In genomic region chr1:30741955-30742354, GRCm38 (mm10) we compare ENCODE assay signal across 35 mouse cellular contexts.
"Had no signal": no experiment of that assay in that cellular context is flagged by ENCODE, and none has a peak within 500 bp of the region (broad histone marks: within the 10 kb centered on the region; RNA-seq: fewer than 3 reads in every experiment).

No protein-coding gene starts in this region.

- H3K27ac ChIP-seq: heart, embryonic 10.5 days; heart, embryonic 13.5 days; heart, embryonic 15.5 days; hindbrain, embryonic 10.5 days; hindbrain, embryonic 12.5 days; hindbrain, embryonic 13.5 days; hindbrain, embryonic 14.5 days; hindbrain, embryonic 15.5 days; hindbrain, postnatal 0 days; intestine, embryonic 15.5 days; kidney, embryonic 15.5 days; kidney, postnatal 0 days had no signal

- ATAC-seq: hindbrain, embryonic 16.5 days; hindbrain, postnatal 0 days; inflammation-experienced regulatory T-cells, adult 6 months; intestine, embryonic 15.5 days; intestine, embryonic 16.5 days; intestine, postnatal 0 days had no signal

- H3K4me2 ChIP-seq: heart, embryonic 11.5 days; heart, embryonic 12.5 days; heart, embryonic 13.5 days; heart, embryonic 15.5 days; hindbrain, embryonic 12.5 days; hindbrain, embryonic 13.5 days; hindbrain, embryonic 14.5 days; hindbrain, embryonic 15.5 days; intestine, embryonic 15.5 days; kidney, embryonic 15.5 days had no signal

- H3K9ac ChIP-seq: heart, embryonic 12.5 days; heart, embryonic 13.5 days; heart, embryonic 15.5 days; hindbrain, embryonic 12.5 days; hindbrain, embryonic 13.5 days; hindbrain, embryonic 14.5 days; hindbrain, embryonic 15.5 days; intestine, embryonic 15.5 days; kidney, embryonic 15.5 days had no signal

- H3K4me1 ChIP-seq: heart, embryonic 10.5 days; heart, embryonic 12.5 days; heart, embryonic 13.5 days; heart, embryonic 15.5 days; hindbrain, embryonic 10.5 days; hindbrain, embryonic 12.5 days; hindbrain, embryonic 13.5 days; hindbrain, embryonic 15.5 days; intestine, embryonic 15.5 days; kidney, embryonic 15.5 days had no signal

- DNase-seq: heart, postnatal 10 days; heart, postnatal 14 days; heart, postnatal 36 days; heart, postnatal 4 days; kidney, adult 11 months; kidney, adult 18-20 months; kidney, adult 2 months; kidney, adult 8-10 months; kidney, adult 9 months; kidney, postnatal 10 days; kidney, postnatal 14 days; kidney, postnatal 25 days; kidney, postnatal 36 days; kidney, postnatal 4 days; layer of hippocampus, adult 9-11 months; layer of hippocampus, postnatal 36 days had no signal

- H3K27me3 ChIP-seq: heart, embryonic 12.5 days; heart, embryonic 13.5 days; heart, embryonic 15.5 days; hindbrain, embryonic 12.5 days; hindbrain, embryonic 13.5 days; hindbrain, embryonic 15.5 days; intestine, embryonic 15.5 days; kidney, embryonic 15.5 days had no signal

- H3K9me3 ChIP-seq: heart, embryonic 10.5 days; heart, embryonic 12.5 days; heart, embryonic 13.5 days; heart, embryonic 15.5 days; hindbrain, embryonic 10.5 days; hindbrain, embryonic 12.5 days; hindbrain, embryonic 13.5 days; hindbrain, embryonic 15.5 days; intestine, embryonic 15.5 days; kidney, embryonic 15.5 days had no signal

- H3K4me3 ChIP-seq: heart, embryonic 10.5 days; heart, embryonic 12.5 days; heart, embryonic 13.5 days; heart, embryonic 15.5 days; hindbrain, embryonic 10.5 days; hindbrain, embryonic 12.5 days; hindbrain, embryonic 13.5 days; hindbrain, embryonic 15.5 days; intestine, embryonic 15.5 days; kidney, embryonic 15.5 days; layer of hippocampus, adult 2 months had no signal

- H3K36me3 ChIP-seq: heart, embryonic 10.5 days; heart, embryonic 12.5 days; heart, embryonic 13.5 days; heart, embryonic 15.5 days; hindbrain, embryonic 10.5 days; hindbrain, embryonic 12.5 days; hindbrain, embryonic 13.5 days; hindbrain, embryonic 15.5 days; intestine, embryonic 15.5 days; kidney, embryonic 15.5 days had no signal
